Mouse (Mus musculus) hindbrain, embryonic 10.5 days (tissue): ENCODE data around the gene Igfbp3. TPM values are rescaled to one million over a fixed set of nuclear protein-coding genes. Genes with fewer than 3 reads are reported as not detected.

Source experiments
- DNase-seq: peaks from one replicate; pipeline ENCODE4 v3.0.0-alpha.2; 2017; ENCODE audit warnings: low spot score
- H3K27ac ChIP-seq: fragments of 300-500 bp; sonication (generic); 2 replicates; pipeline ENCODE4 v1.5.1; 2016; ENCODE audit warnings: mild to moderate bottlenecking, moderate library complexity
- H3K27me3 ChIP-seq: fragments of 300-500 bp; sonication (generic); 2 replicates; pipeline ENCODE4 v1.6.1; 2016; ENCODE audit warnings: mild to moderate bottlenecking; ENCODE audit not compliant: poor library complexity, insufficient read depth, severe bottlenecking
- H3K36me3 ChIP-seq: fragments of 300-500 bp; sonication (generic); 2 replicates; pipeline ENCODE4 v1.6.1; 2016; ENCODE audit warnings: mild to moderate bottlenecking, moderate library complexity
- H3K4me1 ChIP-seq: fragments of 300-500 bp; sonication (generic); replicated peaks from 2 replicates; pipeline ENCODE4 v1.6.1; 2016; ENCODE audit warnings: mild to moderate bottlenecking
- H3K4me3 ChIP-seq: fragments of 300-500 bp; sonication (generic); 2 replicates; pipeline ENCODE4 v1.5.1; 2016; ENCODE audit warnings: mild to moderate bottlenecking, moderate library complexity
- H3K9me3 ChIP-seq: fragments of 300-500 bp; sonication (generic); 2 replicates; pipeline ENCODE4 v1.6.1; 2016; ENCODE audit warnings: mild to moderate bottlenecking, moderate library complexity
- WGBS: fragments of 180-500 bp; shearing (Covaris S2); methylation state at CpG from one replicate; pipeline ENCODE4 v1.1.7; 2016; 5-methylcytosine and 5-hydroxymethylcytosine counted together
- polyA plus RNA-seq: library from polyadenylated mRNA; unstranded; fragments of >200 nt; fragmentation: Nextera tagmentation; extraction: Ambion mirVana; gene quantifications from 2 replicates; pipeline ENCODE4 v1.2.1, GENCODE M21; 2016

Gene Igfbp3
- polyA plus RNA-seq, 1 experiment from 2014 or later: 12.5 TPM

DNA sequence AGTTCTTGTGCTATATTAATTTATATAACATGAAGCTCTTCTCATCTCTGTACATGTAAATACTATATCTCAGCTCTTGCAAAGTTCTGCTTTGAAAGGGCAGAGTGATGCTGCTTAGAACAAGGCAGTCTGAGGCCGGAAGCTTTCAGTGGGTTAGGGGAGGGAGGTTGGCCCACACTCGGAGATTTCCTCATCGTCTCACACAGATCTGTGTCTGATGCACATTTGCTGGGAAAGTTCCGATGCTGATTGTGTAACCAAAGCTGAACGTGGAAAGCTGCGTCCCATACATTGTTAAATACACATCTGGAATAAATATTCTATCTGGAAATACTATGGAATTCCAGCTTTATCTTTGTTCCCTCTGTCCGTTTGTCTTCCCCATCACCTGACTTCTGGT lies 11.5 kb downstream of the Igfbp3 start:
- Histone ChIP-seq H3K36me3 (no peaks in the 10 kb centered on the region), H3K4me3 (no peak overlapping the region), H3K4me1 (peaks cover 10% of the 10 kb centered on the region), H3K9me3 (no peaks in the 10 kb centered on the region), H3K27me3 (no peaks in the 10 kb centered on the region), H3K27ac (no peak overlapping the region)
- 89% methylated on average over 7 of the region's 7 CpGs for WGBS
- DNase-seq: no peak

DNA sequence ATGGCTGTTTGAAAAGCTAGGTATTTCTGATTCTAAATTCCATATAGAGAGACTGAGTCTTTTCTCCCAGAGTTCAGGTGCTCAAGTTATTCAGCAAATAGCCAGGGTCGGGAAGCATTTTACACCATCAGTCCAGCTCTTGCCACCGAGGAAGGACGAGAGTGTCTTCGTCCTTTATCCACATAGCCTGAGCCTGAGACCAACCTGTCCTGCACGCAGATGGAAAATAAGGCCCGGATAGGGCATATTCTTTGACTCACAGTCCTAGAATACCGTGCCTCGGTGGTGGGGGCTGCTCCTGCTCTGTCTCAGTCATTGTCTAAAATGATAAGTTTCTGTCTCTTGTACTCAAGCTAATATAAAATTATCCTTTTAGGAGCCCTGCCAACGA lies 13.3 kb downstream of the Igfbp3 start:
- H3K27me3 ChIP-seq: no peaks in the 10 kb centered on the region
- H3K36me3 ChIP-seq: no peaks in the 10 kb centered on the region

DNA sequence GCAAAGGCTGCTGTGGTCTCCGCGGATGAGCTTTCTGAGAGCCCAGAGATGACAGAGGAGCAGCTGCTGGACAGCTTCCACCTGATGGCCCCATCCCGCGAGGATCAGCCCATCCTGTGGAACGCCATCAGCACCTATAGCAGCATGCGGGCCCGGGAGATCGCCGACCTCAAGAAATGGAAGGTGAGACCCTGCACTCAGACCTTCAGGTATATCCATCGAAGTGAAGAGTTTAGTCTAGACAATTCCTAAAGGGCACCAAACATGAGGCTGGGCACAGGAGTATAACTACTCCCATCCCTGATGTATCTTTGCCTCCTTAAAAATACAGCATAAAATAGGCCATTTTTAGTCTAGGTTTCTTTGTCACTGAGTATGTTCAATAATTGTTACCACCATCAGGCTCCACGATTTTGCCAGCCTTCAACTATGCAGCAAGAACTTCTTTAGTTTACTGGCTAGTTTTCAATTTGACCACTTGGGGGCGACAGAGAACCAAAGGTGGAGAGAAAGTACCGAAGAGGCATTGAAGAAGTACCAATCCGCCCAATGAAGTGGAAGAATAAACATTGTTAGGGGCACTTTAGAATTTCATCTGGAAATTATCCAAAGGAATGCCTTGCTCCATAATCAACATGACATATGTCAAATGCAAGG lies 13.9 kb downstream of the Igfbp3 start:
- Histone ChIP-seq H3K9me3 (no peaks in the 10 kb centered on the region), H3K27ac (no peak overlapping the region), H3K4me3 (no peak overlapping the region), H3K27me3 (no peaks in the 10 kb centered on the region), H3K36me3 (no peaks in the 10 kb centered on the region), H3K4me1 (peaks cover 12% of the 10 kb centered on the region)
- peak; percentile 33 for DNase-seq
- 56% methylated on average over 14 of the region's 14 CpGs for WGBS

More for the DNA sequence above, 13.3 kb downstream of the Igfbp3 start:
- H3K4me3 ChIP-seq: no peak overlapping the region
- H3K27ac ChIP-seq: no peak overlapping the region
- no peaks in the 10 kb centered on the region for H3K9me3 ChIP-seq
- peaks cover 12% of the 10 kb centered on the region for H3K4me1 ChIP-seq
- no peak for DNase-seq
- 85% methylated on average over 9 of the region's 9 CpGs for whole genome bisulfite sequencing

DNA sequence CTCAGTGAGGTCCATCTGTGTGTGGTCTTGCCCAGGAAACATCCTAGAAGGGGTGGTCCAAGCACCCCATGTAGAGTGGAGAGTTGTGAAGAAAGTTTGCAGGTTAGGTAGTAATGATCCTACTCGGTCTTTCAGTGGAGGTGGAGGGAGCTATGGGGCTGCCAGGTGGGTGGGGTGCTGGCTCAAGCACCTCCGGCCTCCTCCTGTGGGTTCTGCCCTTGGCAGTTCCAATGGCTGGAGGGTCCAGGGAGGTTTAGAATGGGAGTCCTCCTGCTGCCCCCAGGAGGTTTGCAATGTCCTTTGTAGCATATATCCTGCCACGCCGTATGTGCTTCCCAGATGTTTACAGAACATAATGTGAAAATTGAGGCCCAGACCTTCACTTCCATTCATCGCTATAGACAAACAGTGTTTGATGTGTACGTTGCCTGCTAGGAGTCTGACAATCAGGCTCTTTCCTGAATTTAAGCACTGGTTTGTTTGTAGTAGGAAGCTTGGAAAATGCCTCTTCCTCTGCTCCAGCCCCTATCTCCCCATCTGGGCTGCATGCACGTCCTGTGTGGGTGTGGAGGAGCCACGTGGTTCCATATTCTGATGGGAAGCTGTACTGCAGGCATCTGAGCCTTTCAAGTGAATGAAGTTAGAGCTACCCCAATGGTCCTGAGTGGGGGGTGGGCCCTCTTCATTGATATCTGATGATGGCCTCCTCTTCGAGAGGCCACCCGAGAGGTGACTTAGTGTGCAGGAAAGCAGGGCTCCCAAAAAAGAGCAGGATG lies 15.1 kb downstream of the Igfbp3 start:
- Histone ChIP-seq H3K27me3 (no peaks in the 10 kb centered on the region), H3K4me1 (peaks cover 12% of the 10 kb centered on the region), H3K4me3 (no peak overlapping the region), H3K9me3 (no peaks in the 10 kb centered on the region), H3K36me3 (no peaks in the 10 kb centered on the region), H3K27ac (0 out of 2 replicates have a peak overlapping the region, but pooled peaks have one; percentile 23)
- 82% methylated on average over 10 of the region's 10 CpGs for WGBS
- DNase-seq: no peak

DNA sequence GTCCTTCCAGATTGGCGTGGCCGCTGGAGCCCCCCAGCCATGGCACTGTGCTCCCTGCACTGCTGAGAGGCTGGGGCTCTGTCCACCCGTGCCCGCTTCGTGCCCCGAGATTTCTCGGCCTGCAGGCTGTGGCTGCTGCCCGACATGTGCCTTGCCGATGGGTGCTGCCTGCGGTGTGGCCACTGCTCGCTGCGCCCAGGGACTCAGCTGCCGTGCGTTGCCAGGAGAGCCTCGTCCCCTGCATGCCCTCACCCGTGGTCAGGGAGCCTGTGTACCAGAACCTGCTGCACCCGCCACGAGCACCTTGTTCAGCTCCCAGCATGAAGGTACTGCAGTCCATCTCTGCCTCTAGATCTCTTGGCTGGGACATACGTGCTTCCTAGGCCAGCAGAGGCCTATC lies 15.7 kb downstream of the Igfbp3 start:
- no peak for DNase-seq
- Histone ChIP-seq H3K27me3 (no peaks in the 10 kb centered on the region), H3K27ac (peak overlapping the region; percentile 23), H3K9me3 (no peaks in the 10 kb centered on the region), H3K36me3 (no peaks in the 10 kb centered on the region), H3K4me3 (no peak overlapping the region), H3K4me1 (peaks cover 12% of the 10 kb centered on the region)
- WGBS: 86% methylated on average over 19 of the region's 19 CpGs

DNA sequence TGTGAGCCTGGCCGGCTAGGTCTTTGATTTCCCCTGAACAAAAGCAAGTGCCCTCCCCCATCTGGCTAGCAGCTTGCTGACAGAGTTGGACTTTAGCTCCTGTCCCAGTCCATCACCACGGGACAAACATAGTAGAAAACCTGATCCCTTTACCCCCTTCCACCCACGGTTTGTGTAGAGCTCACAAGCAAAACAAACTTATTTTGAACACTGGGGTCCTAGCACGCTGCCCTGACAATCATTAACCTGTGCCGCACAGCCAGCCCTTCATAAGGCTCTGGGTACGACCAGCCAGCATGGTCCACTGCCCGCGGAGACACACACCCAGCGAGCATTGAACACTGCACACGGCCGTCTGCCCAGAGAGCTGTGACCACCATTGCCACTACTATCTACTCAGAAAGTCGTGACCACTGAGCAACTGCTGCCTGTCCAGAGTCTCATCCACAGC lies 16.2 kb downstream of the Igfbp3 start, which contains the start of gene Igfbp1:
Gene Igfbp1 (plus strand): TSS at position 292 of the 451 bp plus-strand sequence.
- H3K27me3 ChIP-seq: no peaks in the 10 kb centered on the region
- H3K36me3 ChIP-seq: no peaks in the 10 kb centered on the region
- 45% methylated on average over 12 of the region's 12 CpGs for WGBS
- H3K4me1 ChIP-seq: peaks cover 12% of the 10 kb centered on the region
- H3K9me3 ChIP-seq: no peaks in the 10 kb centered on the region
- DNase-seq: no peak
- no peak within 1 kb of the TSS for H3K4me3 ChIP-seq
- H3K27ac ChIP-seq: peak within 1 kb of the TSS; percentile 23

DNA sequence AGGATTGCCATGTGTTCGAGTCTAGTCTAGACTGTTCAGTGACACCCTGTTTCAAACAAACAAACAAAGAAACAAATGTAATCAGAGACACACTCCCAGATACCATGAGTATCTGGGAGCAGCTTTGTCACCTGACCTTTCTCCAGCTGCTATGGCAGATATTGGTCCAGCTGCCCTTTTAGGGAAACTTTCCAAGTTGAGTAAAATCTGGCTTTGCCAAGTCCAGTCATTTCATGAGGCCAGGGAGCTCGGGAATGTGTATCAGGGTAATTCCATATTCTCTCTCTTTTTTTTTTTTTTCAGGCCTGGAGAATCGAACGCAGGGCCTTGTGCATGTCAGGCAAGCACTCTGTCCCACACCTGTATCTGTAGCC lies 18.4 kb downstream of the Igfbp3 start:
- no peaks in the 10 kb centered on the region for H3K27me3 ChIP-seq
- no peaks in the 10 kb centered on the region for H3K9me3 ChIP-seq
- no peak overlapping the region for H3K4me3 ChIP-seq
- H3K27ac ChIP-seq: no peak overlapping the region
- peaks cover 12% of the 10 kb centered on the region for H3K4me1 ChIP-seq
- WGBS: 85% methylated on average over 4 of the region's 4 CpGs
- DNase-seq: no peak
- no peaks in the 10 kb centered on the region for H3K36me3 ChIP-seq

DNA sequence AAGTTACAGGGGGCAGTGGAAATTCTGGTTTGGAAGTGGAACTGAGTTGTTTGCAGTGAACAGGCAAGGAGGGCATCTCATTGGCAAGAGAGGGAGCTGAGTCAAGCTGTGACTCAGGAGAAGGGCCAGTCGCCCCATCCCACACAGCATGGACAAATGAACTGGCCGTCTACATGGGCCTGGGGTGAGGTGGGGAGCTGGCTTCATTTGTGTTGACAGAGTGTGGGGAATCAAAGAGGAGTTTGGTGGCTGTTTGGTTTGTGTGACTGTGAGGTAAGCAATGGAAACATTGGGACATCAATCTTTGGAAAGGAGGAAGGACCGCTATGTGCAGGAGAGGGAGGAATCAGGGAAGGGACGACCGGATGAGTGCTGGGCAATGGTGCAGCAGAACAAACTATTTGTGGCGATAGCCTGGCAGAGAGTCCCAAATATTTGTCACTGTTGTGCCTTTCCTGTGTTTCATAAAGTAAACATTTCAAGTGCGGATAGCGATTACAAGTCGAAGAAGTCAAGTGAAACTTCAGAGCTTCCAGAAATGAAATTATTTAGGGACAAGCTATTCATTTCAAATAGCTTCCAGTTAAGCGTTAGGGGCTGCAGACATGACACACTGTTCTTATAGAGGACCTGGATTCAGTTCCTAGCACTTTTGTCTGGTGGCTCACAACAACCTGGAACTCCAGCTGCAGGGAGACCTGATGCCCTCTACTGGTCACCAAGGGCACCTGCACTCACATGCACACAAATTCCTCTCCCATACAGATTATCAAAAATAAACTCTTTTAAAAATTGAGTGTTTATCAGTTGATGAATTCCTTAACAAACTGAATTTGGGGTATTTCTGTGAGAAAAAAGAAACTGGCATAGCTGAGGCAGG lies 19.1 kb downstream of the Igfbp3 start:
- H3K4me3 ChIP-seq: no peak overlapping the region
- H3K27me3 ChIP-seq: no peaks in the 10 kb centered on the region
- WGBS: 93% methylated on average over 10 of the region's 10 CpGs
- H3K9me3 ChIP-seq: no peaks in the 10 kb centered on the region
- no peak for DNase-seq
- no peaks in the 10 kb centered on the region for H3K36me3 ChIP-seq
- H3K4me1 ChIP-seq: peaks cover 12% of the 10 kb centered on the region
- H3K27ac ChIP-seq: no peak overlapping the region

DNA sequence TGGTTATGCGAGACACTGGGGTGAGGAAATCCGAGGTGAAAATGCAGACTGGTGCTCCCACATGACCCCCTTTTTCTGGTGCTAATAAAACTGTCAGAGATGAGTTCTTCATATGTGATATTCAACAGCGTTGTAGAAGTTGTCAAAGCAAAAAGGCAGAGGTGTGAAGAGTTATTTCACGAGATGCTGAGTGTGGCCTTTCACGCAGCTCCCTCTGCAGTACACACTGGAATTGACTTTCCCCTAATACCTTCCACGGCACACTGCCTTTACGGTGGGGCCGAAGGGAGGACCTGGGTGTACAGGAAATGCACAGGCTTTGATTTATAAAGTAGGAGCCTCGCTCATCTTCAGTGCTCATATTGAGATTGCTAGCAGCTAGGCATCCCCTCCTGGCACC lies 20.6 kb downstream of the Igfbp3 start:
- 87% methylated on average over 9 of the region's 9 CpGs for WGBS

DNA sequence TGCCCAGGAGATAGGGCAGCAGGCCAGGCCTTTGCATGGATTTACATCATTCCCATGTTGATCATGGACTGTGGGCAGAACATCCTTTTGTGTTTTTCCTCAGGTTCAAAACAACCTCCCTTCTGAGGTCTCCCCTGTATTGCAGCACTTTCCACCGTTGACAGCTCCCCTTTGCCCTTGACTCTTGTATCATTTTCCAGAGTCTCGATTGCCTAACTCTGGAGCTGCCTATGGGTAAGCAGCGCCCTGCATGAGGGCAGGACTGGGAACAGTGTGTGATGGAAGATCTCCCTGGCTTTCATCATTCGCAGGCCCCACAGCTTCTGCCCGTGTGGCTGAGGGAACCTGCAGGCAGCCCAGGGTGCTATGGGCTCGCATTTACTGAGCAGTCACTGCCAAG lies 21.0 kb downstream of the Igfbp3 start:
- H3K36me3 ChIP-seq: no peaks in the 10 kb centered on the region
- H3K27me3 ChIP-seq: no peaks in the 10 kb centered on the region
- no peak overlapping the region for H3K4me3 ChIP-seq
- H3K4me1 ChIP-seq: peaks cover 8% of the 10 kb centered on the region
- H3K9me3 ChIP-seq: no peaks in the 10 kb centered on the region
- 75% methylated on average over 6 of the region's 6 CpGs for WGBS
- DNase-seq: no peak
- no peak overlapping the region for H3K27ac ChIP-seq

More for the DNA sequence above, 20.6 kb downstream of the Igfbp3 start:
- no peaks in the 10 kb centered on the region for H3K27me3 ChIP-seq
- H3K4me1 ChIP-seq: peaks cover 12% of the 10 kb centered on the region
- no peaks in the 10 kb centered on the region for H3K36me3 ChIP-seq
- no peak overlapping the region for H3K27ac ChIP-seq
- DNase-seq: no peak
- no peak overlapping the region for H3K4me3 ChIP-seq
- no peaks in the 10 kb centered on the region for H3K9me3 ChIP-seq

DNA sequence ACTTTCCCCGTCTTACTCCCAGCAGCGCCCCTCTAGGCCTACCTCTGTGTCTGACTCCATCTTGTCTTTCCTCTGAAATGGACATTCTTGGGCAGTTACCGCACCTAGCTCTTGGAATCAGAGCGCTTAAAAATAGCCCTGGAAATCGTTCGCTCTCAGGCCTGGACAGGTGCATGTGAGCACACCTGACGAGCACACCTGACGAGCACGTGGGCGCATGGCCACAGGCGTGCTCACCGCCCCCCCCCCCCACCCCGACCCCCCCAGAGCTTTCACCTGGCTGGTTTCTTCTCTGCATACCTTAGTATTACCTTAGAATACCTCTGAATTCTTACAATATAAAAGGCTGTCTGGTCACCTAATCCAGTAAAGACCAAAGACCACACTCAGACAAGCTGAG lies 25.3 kb downstream of the Igfbp3 start, which contains the start of gene Gm11985:
Gene Gm11985 (minus strand): TSS at position 101 of the 400 bp plus-strand sequence.
- H3K9me3 ChIP-seq: no peaks in the 10 kb centered on the region
- no peak within 1 kb of the TSS for H3K27ac ChIP-seq
- peaks cover 28% of the 10 kb centered on the region for H3K4me1 ChIP-seq
- H3K4me3 ChIP-seq: no peak within 1 kb of the TSS
- no peaks in the 10 kb centered on the region for H3K36me3 ChIP-seq
- WGBS: 89% methylated on average over 13 of the region's 13 CpGs
- no peak for DNase-seq
- H3K27me3 ChIP-seq: no peaks in the 10 kb centered on the region

DNA sequence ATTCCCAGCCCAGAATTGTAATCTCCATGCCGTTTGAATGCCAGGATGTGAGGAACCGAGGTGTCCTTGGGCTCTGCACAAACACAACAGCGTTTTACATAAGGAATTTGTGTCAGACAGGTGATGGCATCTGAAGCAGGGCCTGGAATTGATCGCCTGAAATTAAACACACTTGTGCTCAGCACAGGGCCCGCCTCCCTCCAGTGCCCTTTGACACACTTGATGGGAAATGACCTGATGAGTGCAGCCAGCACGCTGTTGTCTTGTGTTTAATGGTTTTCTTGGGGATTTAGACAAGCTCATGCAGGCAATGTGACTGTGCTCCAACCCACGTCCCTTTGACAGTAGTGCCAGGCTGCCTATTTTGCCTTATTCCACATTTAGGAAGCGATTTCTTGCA lies 26.3 kb downstream of the Igfbp3 start:
- no peak for DNase-seq
- 62% methylated on average over 8 of the region's 8 CpGs for WGBS
- Histone ChIP-seq H3K27ac (no peak overlapping the region), H3K4me1 (peaks cover 32% of the 10 kb centered on the region), H3K4me3 (no peak overlapping the region), H3K27me3 (no peaks in the 10 kb centered on the region), H3K9me3 (no peaks in the 10 kb centered on the region), H3K36me3 (no peaks in the 10 kb centered on the region)
